Mouse (Mus musculus): ENCODE results near the gene St6galnac4.

DNA sequence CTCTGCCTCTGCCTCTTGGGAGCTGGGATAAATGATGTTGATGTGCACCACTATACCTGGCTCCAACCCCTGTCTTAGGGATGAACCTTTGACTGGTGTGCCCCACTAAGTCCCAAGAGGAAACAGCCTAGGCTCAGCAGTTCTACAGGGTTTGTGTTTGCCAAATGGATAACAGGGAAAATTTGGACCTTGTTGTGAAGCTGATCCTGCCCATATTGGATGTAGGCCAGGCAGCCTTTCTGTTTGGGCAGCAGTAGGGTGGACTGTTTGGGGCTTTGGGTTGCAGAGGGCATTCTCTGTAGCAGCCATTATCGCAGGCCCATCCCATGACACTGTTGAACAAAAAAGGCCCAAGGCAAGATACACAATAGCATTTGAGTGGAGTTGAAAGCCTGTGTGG, 39.9 kb upstream of the St6galnac4 start:
- no peak for TF ChIP-seq POLR2A (IDR thresholded peaks at IDR 0.05; ENCODE audit: borderline replicate concordance, extremely low read depth, insufficient read depth, insufficient read length, poor library complexity, severe bottlenecking)
- TF ChIP-seq CTCF (IDR thresholded peaks at IDR 0.05; ENCODE audit: borderline replicate concordance, extremely low read depth, insufficient read depth, insufficient read length): no peak
